In genomic region chr1:93079602-93080001, GRCm38 (mm10) we compare ENCODE assay signal across 12 mouse cellular contexts. TPM values are rescaled to one million over a fixed set of nuclear protein-coding genes. Genes with fewer than 3 reads are reported as not detected.
DNase-seq lines count a peak whose midpoint lies in the region; ATAC-seq lines count a peak whose summit lies in the region.
"Had no signal": no experiment of that assay in that cellular context is flagged by ENCODE, and none has a peak within 500 bp of the region (broad histone marks: within the 10 kb centered on the region; RNA-seq: fewer than 3 reads in every experiment).

No protein-coding gene starts in this region.

- H3K9ac ChIP-seq in neural tube, embryonic 11.5 days (ENCODE audit: low read length), result peak overlapping the region; percentile 18; the same call in 1 of the 2 replicates
- 0 out of 2 replicates have a peak overlapping the region, but pooled peaks have one; percentile 5 for H3K9ac ChIP-seq in forebrain, embryonic 16.5 days (replicated peaks; ENCODE audit: low read depth, low read length)
- H3K9ac ChIP-seq in neural tube, embryonic 14.5 days (replicated peaks; ENCODE audit: low read depth, low read length), result no peak overlapping the region
- H3K9ac ChIP-seq: liver, embryonic 14.5 days had no signal

- intact Hi-C loops in left cerebral cortex, postnatal 4 days (cut with DNase I), result no loop called here

- DNase-seq in neural tube, embryonic 11.5 days (ENCODE audit: low spot score), result peak; percentile 58
- no peak for DNase-seq in neural tube, embryonic 10.5 days (ENCODE audit: extremely low spot score, low spot score)
- DNase-seq in left cerebral cortex, postnatal 4 days, result peak; percentile 38
- no peak for DNase-seq in cerebellum, postnatal 36 days
- no peak for DNase-seq in thymus, postnatal 0 days (ENCODE audit: low spot score)
- DNase-seq in urinary bladder, postnatal 25 days (ENCODE audit: low spot score), result no peak
- DNase-seq: kidney, postnatal 36 days had no signal

- no peak overlapping the region for H3K4me2 ChIP-seq in neural tube, embryonic 11.5 days (ENCODE audit: low read depth)
- no peak overlapping the region for H3K4me2 ChIP-seq in forebrain, embryonic 16.5 days (ENCODE audit: low read length)
- H3K4me2 ChIP-seq in neural tube, embryonic 14.5 days (ENCODE audit: low read depth, low read length), result no peak overlapping the region

- no peaks in the 10 kb centered on the region for H3K27me3 ChIP-seq in neural tube, embryonic 11.5 days (ENCODE audit: control insufficient read depth, insufficient read depth, low read length)
- no peaks in the 10 kb centered on the region for H3K27me3 ChIP-seq in forebrain, embryonic 16.5 days (replicated peaks; ENCODE audit: control insufficient read depth, insufficient read depth, low read length)
- no peaks in the 10 kb centered on the region for H3K27me3 ChIP-seq in neural tube, embryonic 14.5 days (ENCODE audit: control insufficient read depth, insufficient read depth, low read length)

- no peak overlapping the region for H3K4me3 ChIP-seq in neural tube, embryonic 11.5 days (ENCODE audit: low read depth, low read length)
- H3K4me3 ChIP-seq in forebrain, embryonic 16.5 days (replicated peaks; ENCODE audit: low read length), result no peak overlapping the region
- H3K4me3 ChIP-seq in neural tube, embryonic 14.5 days (ENCODE audit: low read depth, low read length), result no peak overlapping the region

- no peak overlapping the region for H3K27ac ChIP-seq in neural tube, embryonic 11.5 days (ENCODE audit: low read depth, low read length)
- H3K27ac ChIP-seq in forebrain, embryonic 16.5 days (ENCODE audit: low read length), result peak overlapping the region; percentile 65
- H3K27ac ChIP-seq in neural tube, embryonic 14.5 days (ENCODE audit: low read depth, low read length), result peak overlapping the region; percentile 62; the same call in 1 of the 2 replicates
- H3K27ac ChIP-seq: liver, embryonic 14.5 days had no signal

- ATAC-seq in neural tube, embryonic 11.5 days (ENCODE audit: insufficient read depth, low FRiP score, low TSS enrichment), result peak; percentile 74; the same call in 1 of the 2 replicates
- ATAC-seq in forebrain, embryonic 16.5 days, result peak; percentile 89
- ATAC-seq in neural tube, embryonic 14.5 days (ENCODE audit: low read depth), result peak; percentile 67
- ATAC-seq: CD4-positive, CD25-positive, alpha-beta regulatory T cell, adult 4 months had no signal

- H3K4me1 ChIP-seq in neural tube, embryonic 11.5 days (ENCODE audit: control insufficient read depth, insufficient read depth, low read length), result peaks cover 8% of the 10 kb centered on the region
- H3K4me1 ChIP-seq in forebrain, embryonic 16.5 days (replicated peaks; ENCODE audit: control insufficient read depth, insufficient read depth, low read length), result peaks cover 37% of the 10 kb centered on the region
- peaks cover 3% of the 10 kb centered on the region; the same call in 1 of the 2 replicates for H3K4me1 ChIP-seq in neural tube, embryonic 14.5 days (ENCODE audit: control insufficient read depth, insufficient read depth, low read length)

- H3K36me3 ChIP-seq in neural tube, embryonic 11.5 days (ENCODE audit: control insufficient read depth, insufficient read depth, low read length), result peaks cover 2% of the 10 kb centered on the region; the same call in 1 of the 2 replicates
- H3K36me3 ChIP-seq in forebrain, embryonic 16.5 days (ENCODE audit: control insufficient read depth, insufficient read depth), result peaks cover 40% of the 10 kb centered on the region
- peaks cover 57% of the 10 kb centered on the region for H3K36me3 ChIP-seq in neural tube, embryonic 14.5 days (ENCODE audit: control insufficient read depth, insufficient read depth, low read length)

- 69% methylated on average over 3 of the region's 3 CpGs for WGBS in neural tube, embryonic 11.5 days
- 5% methylated on average over 3 of the region's 3 CpGs for WGBS in forebrain, embryonic 16.5 days
- WGBS in neural tube, embryonic 14.5 days, result 31% methylated on average over 3 of the region's 3 CpGs

- no peaks in the 10 kb centered on the region for H3K9me3 ChIP-seq in neural tube, embryonic 11.5 days (ENCODE audit: control insufficient read depth, low read length)
- no peaks in the 10 kb centered on the region for H3K9me3 ChIP-seq in forebrain, embryonic 16.5 days (ENCODE audit: control insufficient read depth, low read length)
- H3K9me3 ChIP-seq in neural tube, embryonic 14.5 days (ENCODE audit: control insufficient read depth, low read length), result no peaks in the 10 kb centered on the region

RNA-seq across cellular contexts. Expression of gene Kif1a, which starts 22.1 kb away (rescaled TPM):
- polyA plus RNA-seq in neural tube, embryonic 11.5 days (2014; fragmentation: Nextera tagmentation; extraction: Ambion mirVana), result 58.0 and 73.8 TPM in 2 replicates
- polyA plus RNA-seq in forebrain, embryonic 16.5 days (2015; fragmentation: Nextera tagmentation; extraction: Ambion mirVana), result 322 and 396 TPM in 2 replicates
- 100 to 1,000 TPM; 715 to 768 TPM for total RNA-seq in left cerebral cortex, postnatal 4 days (2021)
- 377 and 438 TPM in 2 replicates for polyA plus RNA-seq in neural tube, embryonic 14.5 days (2014; fragmentation: Nextera tagmentation; extraction: Ambion mirVana)
- 0.20 and 0.22 TPM in 2 replicates for polyA plus RNA-seq in thymus, postnatal 0 days (2015; fragmentation: Nextera tagmentation; extraction: Ambion mirVana)
- polyA plus RNA-seq: CD4-positive, CD25-positive, alpha-beta regulatory T cell, adult 4 months had no signal

RNA-seq across cellular contexts. Expression of gene Agxt, which starts 55.4 kb away (rescaled TPM):
- polyA plus RNA-seq in neural tube, embryonic 11.5 days (2014; fragmentation: Nextera tagmentation; extraction: Ambion mirVana), result not detected in 2 replicates
- not detected in 2 replicates for polyA plus RNA-seq in forebrain, embryonic 16.5 days (2015; fragmentation: Nextera tagmentation; extraction: Ambion mirVana)
- total RNA-seq in left cerebral cortex, postnatal 4 days (2021), result not detected
- not detected in 2 replicates for polyA plus RNA-seq in neural tube, embryonic 14.5 days (2014; fragmentation: Nextera tagmentation; extraction: Ambion mirVana)
- polyA plus RNA-seq in thymus, postnatal 0 days (2015; fragmentation: Nextera tagmentation; extraction: Ambion mirVana), result 0.13 and 0.21 TPM in 2 replicates
- polyA plus RNA-seq: CD4-positive, CD25-positive, alpha-beta regulatory T cell, adult 4 months; gonadal fat pad, adult 2 months had no signal

Comparison
In these comparisons a context has a peak if more than half of its experiments do, and no peak if none do; other contexts are left out.
1. DNase-seq: peak in neural tube, embryonic 11.5 days (single experiment) and left cerebral cortex, postnatal 4 days (single experiment); none in neural tube, embryonic 10.5 days (single experiment), cerebellum, postnatal 36 days (0 of 2), thymus, postnatal 0 days (single experiment) and urinary bladder, postnatal 25 days (single experiment).
2. RNA of gene Kif1a, which starts 22.1 kb away (polyA plus RNA-seq): 377 to 438 TPM in neural tube, embryonic 14.5 days, 322 to 396 TPM in forebrain, embryonic 16.5 days and 58.0 to 73.8 TPM in neural tube, embryonic 11.5 days; 0.20 to 0.22 TPM in thymus, postnatal 0 days; every median in the first group is over 10 times any median in the second.
3. Peak in every context shown above with its lines, with median percentiles within 50 percentile points of each other: ATAC-seq.